Mouse (Mus musculus) urinary bladder, postnatal 36 days (tissue): Measurements from ENCODE around the gene Klf6.

Source experiments
- DNase-seq, 2 experiments: peaks; one replicate each; pipeline ENCODE4 v3.0.0; 2022; ENCODE audit warnings: low spot score in 2 of 2, mixed read lengths in 1 of 2

Klf6 gene

GRCm38 (mm10) chr13:5861157-5862002 is at the start of gene Klf6:
Klf6 (plus strand) TSS chr13:5861482.
- peak; percentile 98 to 99 for DNase-seq

- DNase-seq = no peak
Observed at GRCm38 (mm10) chr13:5813433-5813832, 47.8 kb upstream of the Klf6 start.

GRCm38 (mm10) chr13:5817250-5817649 is 44.0 kb upstream of the Klf6 start:
- no peak for DNase-seq

- DNase-seq = no peak
Observed at GRCm38 (mm10) chr13:5819173-5819572, 42.1 kb upstream of the Klf6 start.

- DNase-seq = no peak
Observed at GRCm38 (mm10) chr13:5822586-5822985, 38.7 kb upstream of the Klf6 start.

GRCm38 (mm10) chr13:5823150-5823549 is 38.1 kb upstream of the Klf6 start:
- no peak for DNase-seq

- DNase-seq = no peak
Observed at GRCm38 (mm10) chr13:5824189-5824815, 37.0 kb upstream of the Klf6 start.

- DNase-seq = peak in 1 of 2 experiments; percentile 32
Observed at GRCm38 (mm10) chr13:5826170-5826827, 35.0 kb upstream of the Klf6 start.

- no peak for DNase-seq
Observed at GRCm38 (mm10) chr13:5831976-5832375, 29.3 kb upstream of the Klf6 start.

GRCm38 (mm10) chr13:5837174-5837777 is 24.0 kb upstream of the Klf6 start:
- DNase-seq = peak in 1 of 2 experiments; percentile 25

- peak; percentile 67 to 69 for DNase-seq
Observed at GRCm38 (mm10) chr13:5841418-5841817, 19.9 kb upstream of the Klf6 start.

GRCm38 (mm10) chr13:5842911-5843310 is 18.4 kb upstream of the Klf6 start:
- no peak for DNase-seq

- no peak for DNase-seq
Observed at GRCm38 (mm10) chr13:5843829-5844228, 17.5 kb upstream of the Klf6 start.

GRCm38 (mm10) chr13:5844338-5844737 is 16.9 kb upstream of the Klf6 start:
- no peak for DNase-seq

- DNase-seq = peak; percentile 67 to 78
Observed at GRCm38 (mm10) chr13:5845161-5845590, 16.1 kb upstream of the Klf6 start.

GRCm38 (mm10) chr13:5845605-5846004 is 15.7 kb upstream of the Klf6 start:
- DNase-seq = no peak

GRCm38 (mm10) chr13:5846860-5847259 is 14.4 kb upstream of the Klf6 start:
- no peak for DNase-seq

GRCm38 (mm10) chr13:5847736-5848135 is 13.5 kb upstream of the Klf6 start:
- DNase-seq = no peak

GRCm38 (mm10) chr13:5860651-5861156 is 578 bp upstream of the Klf6 start:
- peak in 1 of 2 experiments; percentile 56 for DNase-seq

- peak in 1 of 2 experiments; percentile 62 for DNase-seq
Observed at GRCm38 (mm10) chr13:5862003-5862625, 832 bp downstream of the Klf6 start.
